Mouse (Mus musculus) testis, adult 2 months (tissue): ENCODE data around the gene Tbxas1.

Experiments used
- CTCF ChIP-seq: fragments of 200-500 bp; IDR thresholded peaks from 2 replicates; pipeline ENCODE4 v1.5.1; 2012; ENCODE audit warnings: low read depth, mild to moderate bottlenecking, inconsistent platforms, low read length, moderate library complexity; ENCODE audit not compliant: control insufficient read depth, insufficient read depth, insufficient replicate concordance
- POLR2A ChIP-seq: fragments of 200-500 bp; IDR thresholded peaks from 2 replicates; pipeline ENCODE4 v1.6.1; 2012; ENCODE audit warnings: low read depth, mild to moderate bottlenecking, inconsistent platforms, low read length, moderate library complexity; ENCODE audit not compliant: control insufficient read depth

- TF ChIP-seq CTCF (0 out of 2 replicates have a peak, but pooled peaks have one; percentile 29), POLR2A (no peak)
Measured at GRCm38 (mm10) chr6:39058389-39058788, 183.2 kb downstream of the Tbxas1 start.
